Mouse (Mus musculus) telencephalon, adult 2 months (tissue): ENCODE measurements around the gene Nexn.
A peak's percentile ranks its signal among the peaks of the same experiment; 100 is the strongest.
"Not testable (repeated sequence)": the region's sequence is repeated elsewhere in the genome, so short reads cannot be mapped to it uniquely, and the experiment has no call there.

Experiments used
- DNase-seq: peaks from one replicate; pipeline ENCODE4 v3.0.0-alpha.2; 2011; ENCODE audit warnings: low read depth, low spot score

The Nexn gene

DNA sequence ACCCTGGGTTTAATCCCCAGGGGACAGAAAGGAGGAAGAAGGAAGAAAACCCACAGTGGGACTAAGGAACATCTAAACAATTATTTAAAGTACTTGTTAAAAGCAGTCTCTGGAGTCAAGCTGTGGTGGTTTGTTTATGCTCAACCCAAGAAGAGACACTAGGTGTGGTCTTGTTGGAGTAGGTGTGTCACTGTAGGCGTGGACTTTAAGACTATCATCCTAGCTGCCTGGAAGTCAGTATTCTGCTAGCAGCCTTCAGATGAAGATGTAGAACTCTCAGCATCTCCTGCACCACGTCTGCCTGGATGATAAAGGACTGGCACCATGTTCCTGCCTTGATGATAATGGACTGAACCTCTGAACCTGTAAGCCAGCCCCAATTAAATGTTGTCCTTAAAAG is 68.9 kb downstream of the Nexn start:
- DNase-seq = not testable (repeated sequence)

DNA sequence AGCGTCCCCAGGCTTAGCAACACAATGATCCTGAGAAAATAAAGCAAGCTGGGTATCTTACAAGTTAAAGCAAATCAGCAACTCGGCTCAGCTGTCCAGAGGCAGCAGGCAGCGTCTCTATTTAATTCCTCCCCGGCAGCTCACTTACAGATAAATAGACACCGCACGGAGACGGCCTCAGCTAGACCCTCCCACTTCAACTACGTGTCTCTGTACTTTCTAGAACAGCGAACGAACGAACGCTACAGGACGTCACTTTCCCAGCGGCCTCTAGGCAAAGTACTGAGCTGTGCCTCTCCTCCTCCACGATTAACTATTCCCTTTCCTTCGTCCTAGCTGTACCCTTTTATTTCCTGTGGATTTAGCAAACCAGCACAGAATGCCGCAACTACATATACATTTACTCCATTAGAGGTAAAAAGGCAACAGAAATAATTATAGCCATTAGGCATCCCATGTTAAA is 72.5 kb downstream of the Nexn start:
- DNase-seq = peak; percentile 95

DNA sequence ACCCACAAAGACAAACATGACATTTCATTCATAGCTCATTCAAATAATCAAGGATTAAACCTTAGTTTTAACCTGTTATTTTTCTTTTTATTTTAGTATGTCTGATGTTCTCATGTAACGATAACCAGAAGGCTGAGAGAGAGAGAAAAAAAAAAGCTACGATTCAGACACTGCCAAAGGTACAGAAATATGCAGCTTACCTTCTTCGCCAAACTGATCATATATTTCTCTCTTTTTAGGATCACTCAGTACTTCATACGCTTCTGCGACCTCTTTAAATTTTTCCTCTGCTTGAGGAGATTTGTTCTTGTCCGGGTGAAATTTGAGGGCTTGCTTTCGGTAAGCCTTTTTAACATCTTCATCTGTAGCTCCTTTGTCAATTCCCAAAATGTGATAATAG is 73.0 kb downstream of the Nexn start:
- DNase-seq = no peak

DNA sequence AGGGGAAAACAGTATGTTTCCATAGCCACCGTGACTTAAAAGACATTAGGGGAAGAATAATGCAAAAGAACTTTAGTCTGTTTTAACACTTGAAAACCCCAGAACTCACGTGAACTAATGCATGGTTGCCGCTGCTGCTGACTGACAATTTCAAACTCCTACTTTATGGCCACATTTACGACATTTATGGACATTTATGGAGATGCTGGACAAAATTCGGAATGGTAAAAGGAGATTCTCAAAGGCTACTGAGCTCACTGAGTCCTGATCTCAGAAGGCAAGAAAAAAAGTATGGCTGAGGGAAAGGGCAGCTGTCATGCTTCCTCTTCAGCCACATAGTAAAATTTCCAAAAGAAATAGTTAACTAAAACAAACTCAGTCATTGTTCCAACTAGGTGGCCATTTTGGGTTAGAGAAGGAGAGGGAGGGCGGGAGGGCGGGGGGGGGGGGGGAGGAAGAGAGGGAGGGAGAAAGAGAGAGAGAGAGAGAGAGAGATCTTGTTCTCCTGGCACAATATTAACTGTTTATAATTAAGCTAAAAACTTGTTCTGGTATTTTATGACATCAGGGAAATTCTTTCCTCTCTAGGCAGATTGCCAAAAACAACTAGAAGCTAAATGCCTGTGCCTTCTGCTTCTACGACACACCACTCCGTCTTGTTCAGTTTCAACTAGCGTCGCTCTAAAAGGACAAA is 73.8 kb downstream of the Nexn start:
- no peak for DNase-seq

DNA sequence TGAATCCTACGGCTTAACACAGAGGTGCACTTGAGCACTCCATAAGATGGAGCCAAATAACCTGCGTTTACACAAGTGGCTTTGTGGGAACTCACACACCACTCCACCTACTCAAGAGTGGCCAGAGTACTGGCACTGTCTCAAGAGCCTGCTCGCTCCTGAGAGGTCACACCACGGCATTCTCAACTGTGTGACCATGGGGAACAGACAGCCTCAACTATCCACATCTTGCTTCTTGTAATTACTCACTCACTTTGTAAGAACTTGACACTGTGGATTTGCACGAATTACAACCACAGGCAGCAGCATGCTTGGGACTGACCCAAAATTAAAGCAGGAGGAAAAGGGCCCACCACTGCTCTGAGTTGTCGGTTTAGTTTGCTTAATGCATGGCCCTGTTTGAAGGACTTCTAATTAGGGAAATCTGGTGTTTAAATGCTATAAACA is 74.3 kb downstream of the Nexn start:
- no peak for DNase-seq

DNA sequence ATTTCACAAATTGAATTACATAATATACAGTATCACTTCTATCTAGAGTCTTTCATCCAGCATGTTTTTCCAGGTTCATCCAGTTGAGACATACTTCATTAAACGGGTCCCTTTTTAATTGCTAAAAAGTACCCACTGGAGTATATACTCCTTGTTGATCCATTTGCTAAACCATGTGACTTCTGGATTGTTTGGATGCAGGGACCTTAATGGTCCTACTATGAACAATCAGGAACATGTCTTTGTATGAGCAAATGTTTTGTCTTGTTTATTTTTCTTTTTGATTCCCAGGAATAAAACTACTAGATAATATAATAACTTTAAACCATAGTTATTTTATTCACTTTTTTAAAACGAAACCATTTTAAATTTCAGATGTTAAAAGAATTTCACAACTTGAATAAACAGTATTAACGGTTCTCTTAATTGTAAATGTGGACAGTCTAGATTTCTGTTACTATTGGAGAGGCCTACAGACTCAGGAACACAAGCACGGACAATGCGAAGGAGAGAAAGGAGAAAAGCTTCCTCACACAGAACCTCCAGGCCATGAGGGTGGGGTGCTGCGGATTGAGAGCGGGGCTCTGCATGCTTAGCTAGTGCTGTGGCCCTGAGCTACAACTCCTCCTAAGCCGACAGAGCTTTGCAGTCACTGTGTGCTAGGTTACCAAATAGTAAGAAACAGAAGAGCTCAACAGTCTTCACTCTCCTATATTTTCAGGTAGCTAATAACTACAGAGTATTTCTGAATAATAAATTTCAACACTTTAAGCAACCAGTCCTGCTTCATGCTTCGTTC is 75.3 kb downstream of the Nexn start:
- DNase-seq = no peak

DNA sequence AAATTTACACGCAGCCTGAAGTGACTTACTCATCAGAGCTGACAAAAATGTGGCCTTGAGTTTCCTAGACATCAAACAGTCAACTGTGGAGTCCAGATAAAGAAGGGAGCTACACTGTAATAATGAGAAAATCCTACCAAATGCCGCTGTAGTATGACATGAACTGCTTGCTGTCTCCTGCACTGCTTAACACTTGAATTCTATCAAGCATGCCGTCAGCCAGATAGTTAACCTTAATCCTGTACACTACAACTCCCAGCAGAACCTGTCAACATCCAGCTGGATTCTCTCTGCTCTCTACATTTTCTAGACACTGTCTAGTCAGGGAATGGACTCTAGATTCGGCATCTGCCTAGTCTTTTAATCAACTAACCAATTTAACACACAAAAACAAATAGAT is 76.8 kb downstream of the Nexn start:
- DNase-seq = no peak
